Mouse (Mus musculus): ENCODE measurements at regions not wholly inside any gene's neighbourhood (a gene's known extent, or its start where the extent isn't known, plus 50 kb on each side); places are given as distances from the start of the nearest gene placed in this dataset.

DNA sequence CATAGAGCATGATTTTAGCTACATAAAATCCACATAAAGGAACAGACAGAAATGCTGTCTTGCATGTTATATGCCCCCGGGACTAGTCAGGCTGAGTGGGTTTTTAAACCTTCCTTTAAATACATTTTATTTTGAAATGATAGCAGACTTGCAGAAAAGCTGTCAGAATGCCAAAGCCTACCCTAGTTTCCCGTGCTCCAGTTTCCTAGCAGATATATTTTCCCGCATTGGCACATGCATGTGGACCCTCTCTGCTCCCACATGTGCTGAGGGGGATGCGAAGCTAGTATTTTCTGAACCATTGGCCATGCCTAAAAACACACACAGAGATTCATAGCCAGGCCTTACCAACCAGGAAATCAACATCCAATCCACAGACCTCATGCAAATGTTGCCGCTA lies 105.8 kb downstream of the Utp6 start:
- TF ChIP-seq CTCF (IDR thresholded peaks at IDR 0.05; ENCODE audit: insufficient read depth, low read length): no peak
- no peak for TF ChIP-seq POLR2A (IDR thresholded peaks at IDR 0.05; ENCODE audit: borderline replicate concordance, extremely low read depth, low read depth, low read length)
